Mouse (Mus musculus): ENCODE measurements at regions not wholly inside any gene's neighbourhood (a gene's known extent, or its start where the extent isn't known, plus 50 kb on each side); places are given as distances from the start of the nearest gene placed in this dataset.

GRCm38 (mm10) chr17:44388916-44389315 lies 200.5 kb downstream of the Clic5 start:
- TF ChIP-seq CTCF (conservative IDR thresholded peaks at IDR 0.05; ENCODE audit: insufficient read depth, insufficient read length, low read depth, low read length) = no peak
- TF ChIP-seq POLR2A (IDR thresholded peaks at IDR 0.05; ENCODE audit: low read depth, low read length) = no peak

Data from kidney, adult 2 months (tissue).